Mouse (Mus musculus) intestine, embryonic 15.5 days (tissue): ENCODE measurements at regions not wholly inside any gene's neighbourhood (a gene's known extent, or its start where the extent isn't known, plus 50 kb on each side); places are given as distances from the start of the nearest gene placed in this dataset.

Source experiments
- ATAC-seq: fragments of 200-750 bp; cut with Nextera tagmentation; 2 replicates; pipeline ENCODE4 v1.8.0; 2017; ENCODE audit warnings: moderate TSS enrichment, moderate library complexity
- H3K27ac ChIP-seq: fragments of 300-500 bp; sonication (generic); 2 replicates; pipeline ENCODE4 v1.5.1; 2015; ENCODE audit warnings: mild to moderate bottlenecking, inconsistent platforms
- H3K27me3 ChIP-seq: fragments of 300-500 bp; sonication (generic); replicated peaks from 2 replicates; pipeline ENCODE4 v1.6.1; 2015; ENCODE audit warnings: inconsistent platforms
- H3K36me3 ChIP-seq: fragments of 300-500 bp; sonication (generic); 2 replicates; pipeline ENCODE4 v1.6.1; 2015; ENCODE audit warnings: inconsistent platforms
- H3K4me1 ChIP-seq: fragments of 300-500 bp; sonication (generic); replicated peaks from 2 replicates; pipeline ENCODE4 v1.6.1; 2015; ENCODE audit warnings: inconsistent platforms
- H3K4me2 ChIP-seq: fragments of 300-500 bp; sonication (generic); replicated peaks from 2 replicates; pipeline ENCODE4 v1.6.1; 2015; ENCODE audit warnings: mild to moderate bottlenecking, inconsistent platforms
- H3K4me3 ChIP-seq: fragments of 300-500 bp; sonication (generic); replicated peaks from 2 replicates; pipeline ENCODE4 v1.5.1; 2015; ENCODE audit warnings: inconsistent platforms
- H3K9ac ChIP-seq: fragments of 300-500 bp; sonication (generic); 2 replicates; pipeline ENCODE4 v1.6.1; 2015; ENCODE audit warnings: inconsistent platforms
- H3K9me3 ChIP-seq: fragments of 300-500 bp; sonication (generic); 2 replicates; pipeline ENCODE4 v1.6.1; 2016; ENCODE audit warnings: inconsistent platforms
- WGBS: fragments of 180-500 bp; shearing (Covaris S2); methylation state at CpG from one replicate; pipeline ENCODE4 v1.1.7; 2015; 5-methylcytosine and 5-hydroxymethylcytosine counted together

DNA sequence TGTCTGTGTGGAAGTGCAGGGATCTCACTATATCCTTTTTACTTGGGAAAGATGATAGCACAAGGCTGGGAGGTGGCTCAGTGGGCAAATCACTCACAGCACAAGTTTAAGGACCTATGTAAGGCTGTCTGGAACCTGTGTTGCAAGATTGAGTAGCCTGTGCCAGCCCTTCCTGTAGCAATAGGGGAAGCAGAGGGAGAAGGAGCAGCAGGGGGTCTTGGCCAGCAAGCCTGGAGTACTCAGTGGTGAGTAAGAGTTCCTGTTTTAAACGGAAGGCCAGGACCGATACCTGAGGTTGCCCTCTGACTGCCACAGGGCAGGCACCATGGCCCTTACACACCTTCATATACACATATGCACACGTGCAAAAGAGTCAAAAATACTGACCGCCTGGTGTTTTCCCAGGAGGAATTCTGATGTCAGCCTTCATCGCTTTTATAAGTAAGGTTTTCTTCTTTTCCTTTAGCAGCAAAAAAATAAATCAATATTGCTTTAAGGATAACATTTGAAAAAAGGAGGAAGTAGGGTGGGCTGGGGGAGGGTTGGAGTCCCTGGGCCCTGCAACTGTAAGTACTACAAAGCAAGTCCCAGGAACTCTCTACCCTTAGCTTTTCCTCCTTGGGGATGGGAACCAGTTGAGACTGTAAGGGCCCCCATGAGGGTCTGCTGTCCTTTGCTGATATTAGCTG, 136.2 kb upstream of the Hdac4 start:
- ATAC-seq: no peak
- 81% methylated on average over 5 of the region's 5 CpGs for WGBS
- no peaks in the 10 kb centered on the region for H3K4me1 ChIP-seq

DNA sequence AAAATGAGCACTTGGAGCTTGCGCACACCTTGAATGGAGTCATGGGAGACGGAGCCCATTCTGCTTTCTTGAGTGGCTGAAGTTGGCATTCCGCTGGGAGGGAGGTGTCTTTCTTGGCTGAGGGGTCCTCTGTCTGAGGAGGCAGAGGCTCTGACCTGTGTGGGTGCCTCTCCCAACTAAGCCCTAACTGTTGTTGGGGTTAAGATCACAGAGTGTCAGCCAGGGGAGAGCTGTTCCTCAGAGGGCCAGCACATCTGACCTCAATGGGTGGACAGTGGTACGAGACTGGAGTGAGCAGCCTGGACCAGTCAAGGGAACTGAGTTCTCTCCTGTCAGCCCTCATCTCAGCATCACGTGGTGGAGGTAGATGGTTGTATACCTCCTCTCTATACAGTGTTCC, 134.7 kb upstream of the Hdac4 start:
- Histone ChIP-seq H3K27me3 (peaks cover 4% of the 10 kb centered on the region; the same call in 1 of the 2 replicates), H3K4me1 (no peaks in the 10 kb centered on the region), H3K9ac (no peak overlapping the region), H3K4me2 (no peak overlapping the region), H3K36me3 (no peaks in the 10 kb centered on the region), H3K27ac (no peak overlapping the region), H3K9me3 (no peaks in the 10 kb centered on the region), H3K4me3 (no peak overlapping the region)
- 0 out of 2 replicates have a peak, but pooled peaks have one; percentile 15 for ATAC-seq
- 70% methylated on average over 5 of the region's 5 CpGs for WGBS

More for the DNA sequence above, 136.2 kb upstream of the Hdac4 start:
- Histone ChIP-seq H3K4me2 (no peak overlapping the region), H3K27me3 (0 out of 2 replicates have a peak, but pooled peaks cover 2% of the 10 kb centered on the region), H3K36me3 (no peaks in the 10 kb centered on the region), H3K9me3 (no peaks in the 10 kb centered on the region), H3K27ac (no peak overlapping the region), H3K9ac (no peak overlapping the region), H3K4me3 (no peak overlapping the region)

DNA sequence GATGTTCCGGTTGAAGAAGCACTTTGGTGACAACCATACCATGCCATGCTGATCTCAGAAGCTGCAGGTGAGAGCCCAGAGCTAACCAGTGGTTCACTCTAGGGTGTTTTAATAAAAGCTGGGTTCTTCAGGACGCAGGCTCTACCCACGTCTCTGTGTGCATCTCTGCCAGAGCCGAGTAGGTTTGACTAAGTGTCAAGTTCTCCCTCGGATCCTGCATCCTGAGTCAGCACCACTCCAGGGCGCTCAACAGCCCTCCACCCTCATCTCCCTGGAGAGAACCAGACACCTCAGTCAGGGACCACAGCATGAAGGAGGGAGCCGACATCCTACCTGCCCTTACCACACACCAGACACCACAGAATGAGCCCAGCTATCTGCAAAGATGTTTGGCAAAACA, 134.0 kb upstream of the Hdac4 start:
- Histone ChIP-seq H3K4me3 (no peak overlapping the region), H3K36me3 (no peaks in the 10 kb centered on the region), H3K27me3 (peaks cover 4% of the 10 kb centered on the region; the same call in 1 of the 2 replicates), H3K27ac (no peak overlapping the region), H3K4me2 (no peak overlapping the region), H3K9me3 (no peaks in the 10 kb centered on the region), H3K4me1 (no peaks in the 10 kb centered on the region), H3K9ac (no peak overlapping the region)
- no peak for ATAC-seq
- WGBS: 74% methylated on average over 7 of the region's 7 CpGs

DNA sequence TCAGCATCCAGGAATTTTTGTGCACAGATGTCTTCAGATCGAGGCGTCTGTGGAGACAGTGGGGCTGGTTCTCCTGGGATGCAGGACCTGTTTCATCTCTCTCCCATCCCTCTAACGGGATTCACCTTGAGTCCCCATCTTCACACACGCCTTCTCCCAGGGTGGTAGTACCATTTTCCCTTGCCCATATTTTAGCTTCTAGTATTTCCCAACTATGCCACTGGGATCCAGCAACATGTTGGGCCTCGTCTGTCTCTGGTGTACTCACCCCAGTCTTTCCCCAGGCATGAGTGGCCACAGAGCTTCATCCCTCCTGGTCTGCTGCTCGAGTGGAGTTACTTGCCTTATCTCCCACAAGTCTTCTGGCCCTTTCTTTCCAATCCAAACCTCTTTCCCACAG, 131.6 kb upstream of the Hdac4 start:
- Histone ChIP-seq H3K4me1 (no peaks in the 10 kb centered on the region), H3K4me2 (no peak overlapping the region), H3K9me3 (no peaks in the 10 kb centered on the region), H3K27me3 (peaks cover 4% of the 10 kb centered on the region; the same call in 1 of the 2 replicates), H3K9ac (no peak overlapping the region), H3K4me3 (no peak overlapping the region), H3K36me3 (no peaks in the 10 kb centered on the region), H3K27ac (no peak overlapping the region)
- 83% methylated on average over 6 of the region's 6 CpGs for WGBS
- ATAC-seq: no peak

DNA sequence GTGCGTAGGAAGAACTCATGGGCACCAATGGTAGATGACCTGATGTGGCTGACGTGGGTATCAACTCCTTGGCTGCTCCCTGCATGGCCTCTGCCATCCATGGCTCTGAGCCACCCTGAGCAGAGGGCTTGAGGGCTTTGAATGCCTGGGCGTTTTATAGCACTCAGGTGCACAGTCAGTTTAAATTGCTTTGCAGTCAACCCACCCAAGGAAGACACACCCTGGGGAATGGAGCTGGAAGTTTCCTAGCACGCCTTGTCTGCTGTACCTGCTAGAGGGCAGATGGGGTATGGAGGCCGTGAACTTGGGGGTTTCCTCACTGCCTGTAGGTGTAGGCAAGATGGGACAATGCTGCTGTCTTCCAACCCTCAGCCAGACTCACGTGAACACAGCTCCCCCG, 129.8 kb upstream of the Hdac4 start:
- Histone ChIP-seq H3K9me3 (no peaks in the 10 kb centered on the region), H3K36me3 (no peaks in the 10 kb centered on the region), H3K27ac (no peak overlapping the region), H3K4me3 (no peak overlapping the region), H3K4me2 (no peak overlapping the region), H3K4me1 (no peaks in the 10 kb centered on the region), H3K27me3 (peaks cover 4% of the 10 kb centered on the region; the same call in 1 of the 2 replicates), H3K9ac (no peak overlapping the region)
- peak; percentile 20; the same call in 1 of the 2 replicates for ATAC-seq
- 83% methylated on average over 7 of the region's 7 CpGs for WGBS

DNA sequence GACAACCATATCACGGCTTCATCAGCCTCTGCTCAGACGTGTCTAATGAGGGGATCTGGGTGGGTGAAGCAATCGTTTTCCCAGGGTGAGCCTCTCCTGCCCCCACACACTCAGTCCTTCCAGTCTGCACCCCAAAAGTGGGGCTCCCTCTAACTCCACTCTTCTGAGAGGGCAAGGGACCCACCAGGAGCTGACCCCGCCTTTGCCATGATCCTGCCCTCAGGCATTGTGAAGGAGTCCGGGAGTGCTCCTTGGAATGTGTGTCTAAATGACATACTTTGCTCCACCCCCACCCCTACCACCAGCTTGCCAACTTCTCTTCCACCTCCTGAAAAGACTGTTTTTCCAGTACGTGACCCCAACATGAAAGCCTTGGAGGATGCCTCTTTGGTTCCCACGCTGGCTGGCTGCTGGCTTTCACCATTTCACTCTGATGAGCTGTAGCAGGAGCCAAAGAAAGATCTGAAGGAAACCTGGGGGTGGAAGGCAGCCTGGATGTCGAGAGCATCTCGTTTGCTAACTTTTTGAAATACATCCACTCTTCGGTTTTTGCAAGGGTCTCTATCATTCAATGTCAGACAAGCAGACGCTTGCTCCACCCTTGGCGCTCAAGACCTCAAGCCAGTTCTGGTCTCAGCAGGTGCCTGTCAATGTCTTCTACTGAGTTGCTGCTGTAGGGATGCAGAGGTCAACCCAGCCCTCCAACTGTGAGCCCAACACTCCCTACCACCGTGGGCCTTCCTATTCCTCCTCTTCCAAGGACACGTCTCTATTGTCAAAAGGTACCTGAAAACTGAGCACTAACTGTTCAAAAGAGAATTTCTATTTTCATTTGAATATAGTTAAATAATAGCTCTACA, 128.8 kb upstream of the Hdac4 start:
- Histone ChIP-seq H3K4me1 (no peaks in the 10 kb centered on the region), H3K36me3 (no peaks in the 10 kb centered on the region), H3K27ac (no peak overlapping the region), H3K4me3 (no peak overlapping the region), H3K4me2 (no peak overlapping the region), H3K9me3 (no peaks in the 10 kb centered on the region), H3K9ac (no peak overlapping the region), H3K27me3 (peaks cover 4% of the 10 kb centered on the region; the same call in 1 of the 2 replicates)
- WGBS: 72% methylated on average over 14 of the region's 14 CpGs
- no peak for ATAC-seq

DNA sequence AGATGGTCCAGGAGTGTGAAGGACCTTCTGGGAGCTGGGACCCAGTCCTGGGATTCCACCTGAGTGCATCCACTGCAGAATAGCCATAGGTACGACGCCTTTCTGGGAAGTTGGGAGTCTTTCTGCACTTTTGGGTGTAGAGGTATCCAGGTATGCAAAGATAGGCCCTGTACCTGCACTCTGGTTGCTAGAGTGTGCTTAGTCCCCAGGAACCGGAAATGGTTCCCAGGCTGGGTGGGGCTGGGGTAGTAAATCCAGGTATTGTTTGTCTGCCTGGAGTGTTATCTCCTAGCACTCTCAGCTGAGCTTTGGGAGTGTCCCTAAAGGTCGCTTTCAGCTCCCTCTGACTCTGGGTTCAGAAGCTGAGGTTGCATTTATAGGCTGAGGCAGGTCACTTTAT, 121.6 kb upstream of the Hdac4 start:
- no peak overlapping the region for H3K4me2 ChIP-seq
- 78% methylated on average over 4 of the region's 4 CpGs for WGBS
- no peak overlapping the region for H3K9ac ChIP-seq
- no peaks in the 10 kb centered on the region for H3K36me3 ChIP-seq
- H3K27me3 ChIP-seq: no peaks in the 10 kb centered on the region
- H3K4me3 ChIP-seq: no peak overlapping the region
- H3K4me1 ChIP-seq: 0 out of 2 replicates have a peak, but pooled peaks cover 2% of the 10 kb centered on the region
- peak; percentile 90 for ATAC-seq
- no peak overlapping the region for H3K27ac ChIP-seq
- no peaks in the 10 kb centered on the region for H3K9me3 ChIP-seq

DNA sequence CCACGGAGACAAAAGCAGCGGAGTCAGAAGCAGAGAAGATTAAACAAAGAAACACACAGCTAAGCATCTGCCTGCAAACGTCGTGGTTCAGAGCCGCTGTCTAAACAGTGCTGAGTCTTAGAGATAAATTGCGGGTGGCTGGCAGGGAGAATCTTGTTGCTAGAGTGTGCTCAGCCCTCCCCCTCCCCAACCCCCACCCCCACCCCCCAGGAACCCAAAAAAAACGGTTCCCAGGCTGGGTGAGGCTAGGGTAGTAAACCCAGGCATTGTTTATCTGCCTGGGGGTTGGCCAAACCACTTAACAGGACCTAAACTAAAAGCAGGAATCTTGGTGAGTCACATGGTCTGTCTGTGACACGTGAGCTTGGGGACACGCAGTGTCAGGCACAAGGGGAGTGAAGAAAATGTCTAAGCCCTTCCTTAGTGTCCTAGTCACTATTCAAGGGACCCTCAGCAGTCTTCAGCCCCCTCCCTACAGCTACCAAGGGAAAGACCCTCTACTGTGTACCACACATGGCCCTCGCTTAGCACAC, 120.8 kb upstream of the Hdac4 start:
- no peak overlapping the region for H3K4me3 ChIP-seq
- WGBS: 16% methylated on average over 10 of the region's 10 CpGs
- no peak overlapping the region for H3K27ac ChIP-seq
- H3K36me3 ChIP-seq: no peaks in the 10 kb centered on the region
- ATAC-seq: peak; percentile 49; the same call in 1 of the 2 replicates
- 0 out of 2 replicates have a peak, but pooled peaks cover 2% of the 10 kb centered on the region for H3K4me1 ChIP-seq
- no peak overlapping the region for H3K9ac ChIP-seq
- H3K27me3 ChIP-seq: no peaks in the 10 kb centered on the region
- peak overlapping the region; percentile 39 for H3K4me2 ChIP-seq
- H3K9me3 ChIP-seq: no peaks in the 10 kb centered on the region

DNA sequence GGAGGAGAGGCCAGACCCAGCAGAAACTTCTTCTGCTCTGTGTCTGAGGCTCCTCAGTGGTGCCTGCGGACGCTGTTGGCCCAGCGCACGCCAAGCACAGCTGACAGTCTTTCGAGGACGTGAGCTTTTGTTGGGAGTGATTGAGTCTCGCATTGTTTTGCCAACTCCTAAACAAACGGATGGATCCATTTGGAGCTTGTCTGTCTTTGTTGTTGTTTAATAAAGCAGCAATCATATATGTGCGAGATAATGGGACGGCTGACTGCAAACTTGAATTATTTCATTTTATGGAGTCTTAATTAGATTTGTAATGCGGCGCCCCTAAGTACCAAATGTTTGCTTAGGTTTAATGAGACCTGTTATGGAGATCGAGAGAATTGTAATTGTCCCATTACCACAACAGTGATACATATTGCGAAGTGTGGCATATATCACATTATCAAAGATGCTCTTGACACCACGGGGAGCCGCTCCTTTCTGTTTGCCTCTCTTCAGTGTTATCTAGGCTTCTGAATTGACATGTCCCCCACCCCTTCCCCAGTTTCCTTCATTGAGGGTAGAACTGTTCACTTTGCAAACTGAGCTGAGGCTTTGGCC, 117.6 kb upstream of the Hdac4 start:
- Histone ChIP-seq H3K4me2 (no peak overlapping the region), H3K9me3 (no peaks in the 10 kb centered on the region), H3K27ac (no peak overlapping the region), H3K4me1 (0 out of 2 replicates have a peak, but pooled peaks cover 2% of the 10 kb centered on the region), H3K36me3 (no peaks in the 10 kb centered on the region), H3K4me3 (no peak overlapping the region), H3K27me3 (no peaks in the 10 kb centered on the region), H3K9ac (no peak overlapping the region)
- WGBS: 75% methylated on average over 16 of the region's 16 CpGs
- ATAC-seq: no peak

DNA sequence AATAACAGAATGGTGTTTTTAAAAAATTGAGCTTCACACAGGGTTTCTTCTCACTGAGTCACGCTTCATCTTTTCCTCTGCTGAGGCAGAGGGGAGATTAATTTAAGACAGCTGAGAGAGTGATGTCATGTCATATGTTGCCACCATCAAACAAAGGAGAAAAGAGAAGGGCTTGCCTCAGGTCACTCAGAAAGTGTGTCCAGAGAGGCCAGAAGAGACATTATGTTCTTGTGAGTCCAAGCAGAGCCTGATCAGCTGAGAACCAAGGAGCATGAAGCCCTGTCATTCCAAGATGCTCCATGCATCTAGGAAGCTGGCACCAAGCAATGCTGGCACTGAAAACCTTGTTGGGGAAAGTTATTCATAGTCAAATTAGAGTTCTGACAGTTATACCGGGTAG, 114.4 kb upstream of the Hdac4 start:
- Histone ChIP-seq H3K4me3 (no peak overlapping the region), H3K9me3 (no peaks in the 10 kb centered on the region), H3K36me3 (no peaks in the 10 kb centered on the region), H3K4me2 (no peak overlapping the region), H3K27me3 (no peaks in the 10 kb centered on the region), H3K4me1 (no peaks in the 10 kb centered on the region), H3K27ac (no peak overlapping the region), H3K9ac (no peak overlapping the region)
- no peak for ATAC-seq
- WGBS: 81% methylated on average over 2 of the region's 2 CpGs

DNA sequence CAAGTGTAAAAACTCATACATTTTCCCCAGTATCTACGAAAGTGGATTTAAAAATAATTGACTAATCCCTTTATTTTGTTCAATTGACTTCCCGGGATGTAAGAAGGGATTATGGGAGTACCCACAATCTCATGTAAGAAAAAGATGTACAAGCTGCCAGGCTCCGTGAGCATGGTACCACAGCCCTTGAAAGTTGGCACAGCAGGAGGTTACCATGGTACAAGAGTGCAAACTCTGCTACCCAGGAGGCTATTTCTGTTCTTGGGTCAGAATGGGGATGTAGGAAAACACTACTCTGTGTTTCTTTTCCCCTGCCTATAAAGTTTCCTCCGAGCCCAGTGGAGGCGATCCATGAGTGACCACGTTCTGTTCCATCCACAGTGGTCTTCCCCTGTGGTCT, 113.9 kb upstream of the Hdac4 start:
- H3K4me3 ChIP-seq: no peak overlapping the region
- ATAC-seq: no peak
- WGBS: 87% methylated on average over 6 of the region's 6 CpGs

DNA sequence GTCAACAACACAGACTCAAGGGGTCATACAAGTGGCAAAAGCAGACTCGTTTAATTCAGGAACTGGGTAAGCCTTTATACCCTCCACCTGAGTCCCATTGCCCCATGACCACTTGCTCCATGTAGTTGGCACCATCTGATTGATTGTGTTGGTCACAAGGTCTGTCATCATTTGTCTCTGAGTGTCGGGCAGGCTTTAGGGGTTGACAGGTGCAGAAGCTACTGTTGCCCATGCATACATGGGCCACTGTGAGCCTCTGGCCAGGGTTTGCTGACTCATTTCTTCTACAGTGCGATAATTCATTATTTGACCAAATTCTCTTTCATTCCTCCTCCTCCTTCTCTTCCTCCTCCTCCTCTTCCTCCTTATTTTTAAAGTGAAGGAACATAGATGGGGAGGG, 113.0 kb upstream of the Hdac4 start:
- Histone ChIP-seq H3K4me3 (no peak overlapping the region), H3K9ac (no peak overlapping the region), H3K36me3 (no peaks in the 10 kb centered on the region), H3K27me3 (no peaks in the 10 kb centered on the region), H3K27ac (no peak overlapping the region), H3K4me1 (no peaks in the 10 kb centered on the region), H3K9me3 (no peaks in the 10 kb centered on the region), H3K4me2 (no peak overlapping the region)
- ATAC-seq: no peak
- WGBS: 89% methylated on average over 3 of the region's 3 CpGs

More for the DNA sequence above, 113.9 kb upstream of the Hdac4 start:
- Histone ChIP-seq H3K9me3 (no peaks in the 10 kb centered on the region), H3K36me3 (no peaks in the 10 kb centered on the region), H3K9ac (no peak overlapping the region), H3K4me2 (no peak overlapping the region), H3K4me1 (no peaks in the 10 kb centered on the region), H3K27ac (no peak overlapping the region), H3K27me3 (no peaks in the 10 kb centered on the region)
